Mouse (Mus musculus): ENCODE measurements around the gene Ace2. TPM values are rescaled to one million over a fixed set of nuclear protein-coding genes. Genes with fewer than 3 reads are reported as not detected.

Ace2 gene
- polyA plus RNA-seq, 1 experiment from 2014 or later: 0.05 TPM

- H3K4me2 ChIP-seq: no peak overlapping the region
- H3K36me3 ChIP-seq (replicated peaks): no peaks in the 10 kb centered on the region
- H3K4me3 ChIP-seq (replicated peaks): no peak overlapping the region
- peaks cover 10% of the 10 kb centered on the region; the same call in 1 of the 2 replicates for H3K27me3 ChIP-seq
- no peaks in the 10 kb centered on the region for H3K9me3 ChIP-seq (replicated peaks)
- H3K9ac ChIP-seq: no peak overlapping the region
- H3K27ac ChIP-seq (replicated peaks): no peak overlapping the region
- 57% methylated on average over 2 of the region's 2 CpGs for WGBS (ENCODE audit: insufficient replicate concordance)
- ATAC-seq (ENCODE audit: insufficient read depth): no peak
- no peaks in the 10 kb centered on the region for H3K4me1 ChIP-seq (replicated peaks)
Measured at GRCm38 (mm10) chrX:164178856-164179255, 39.7 kb downstream of the Ace2 start.

- peaks cover 10% of the 10 kb centered on the region; the same call in 1 of the 2 replicates for H3K27me3 ChIP-seq
- WGBS (ENCODE audit: insufficient replicate concordance): 12% methylated on average over 3 of the region's 3 CpGs
Measured at GRCm38 (mm10) chrX:164179746-164180145, 40.6 kb downstream of the Ace2 start.

GRCm38 (mm10) chrX:164183844-164184243 is 44.7 kb downstream of the Ace2 start:
- no peak for ATAC-seq (ENCODE audit: insufficient read depth)
- peaks cover 2% of the 10 kb centered on the region; the same call in 1 of the 2 replicates for H3K27me3 ChIP-seq
- H3K4me3 ChIP-seq (replicated peaks): no peak overlapping the region
- H3K4me1 ChIP-seq (replicated peaks): no peaks in the 10 kb centered on the region
- H3K9ac ChIP-seq: no peak overlapping the region
- H3K27ac ChIP-seq (replicated peaks): no peak overlapping the region
- no peak overlapping the region for H3K4me2 ChIP-seq
- no peaks in the 10 kb centered on the region for H3K9me3 ChIP-seq (replicated peaks)
- no peaks in the 10 kb centered on the region for H3K36me3 ChIP-seq (replicated peaks)
- WGBS (ENCODE audit: insufficient replicate concordance): 19% methylated on average over 3 of the region's 3 CpGs

More at GRCm38 (mm10) chrX:164179746-164180145, 40.6 kb downstream of the Ace2 start:
- Histone ChIP-seq H3K4me1 (replicated peaks) (no peaks in the 10 kb centered on the region), H3K4me3 (replicated peaks) (no peak overlapping the region), H3K4me2 (no peak overlapping the region), H3K36me3 (replicated peaks) (no peaks in the 10 kb centered on the region), H3K27ac (replicated peaks) (no peak overlapping the region), H3K9me3 (replicated peaks) (no peaks in the 10 kb centered on the region), H3K9ac (no peak overlapping the region)
- ATAC-seq (ENCODE audit: insufficient read depth): peak; percentile 44; the same call in 1 of the 2 replicates

- H3K4me2 ChIP-seq: no peak overlapping the region
- no peak for ATAC-seq (ENCODE audit: insufficient read depth)
- H3K4me3 ChIP-seq (replicated peaks): no peak overlapping the region
- H3K36me3 ChIP-seq (replicated peaks): no peaks in the 10 kb centered on the region
- no peaks in the 10 kb centered on the region for H3K4me1 ChIP-seq (replicated peaks)
- no peak overlapping the region for H3K27ac ChIP-seq (replicated peaks)
- H3K9me3 ChIP-seq (replicated peaks): no peaks in the 10 kb centered on the region
- H3K9ac ChIP-seq: no peak overlapping the region
- H3K27me3 ChIP-seq: peaks cover 2% of the 10 kb centered on the region; the same call in 1 of the 2 replicates
Measured at GRCm38 (mm10) chrX:164189880-164190279, 50.7 kb downstream of the Ace2 start.

GRCm38 (mm10) chrX:164197679-164198078 is 58.5 kb downstream of the Ace2 start:
- no peaks in the 10 kb centered on the region for H3K36me3 ChIP-seq (replicated peaks)
- no peaks in the 10 kb centered on the region for H3K27me3 ChIP-seq
- H3K9ac ChIP-seq: no peak overlapping the region
- no peak overlapping the region for H3K4me2 ChIP-seq
- H3K4me1 ChIP-seq (replicated peaks): peaks cover 3% of the 10 kb centered on the region; the same call in 1 of the 2 replicates
- no peaks in the 10 kb centered on the region for H3K9me3 ChIP-seq (replicated peaks)
- no peak overlapping the region for H3K4me3 ChIP-seq (replicated peaks)
- H3K27ac ChIP-seq (replicated peaks): no peak overlapping the region; the same call in 1 of the 2 replicates
- 46% methylated on average over 2 of the region's 2 CpGs for WGBS (ENCODE audit: insufficient replicate concordance)
- peak; percentile 92 for ATAC-seq (ENCODE audit: insufficient read depth)

- no peak overlapping the region for H3K4me2 ChIP-seq
- H3K9me3 ChIP-seq (replicated peaks): no peaks in the 10 kb centered on the region
- no peaks in the 10 kb centered on the region for H3K36me3 ChIP-seq (replicated peaks)
- no peak for ATAC-seq (ENCODE audit: insufficient read depth)
- no peaks in the 10 kb centered on the region for H3K27me3 ChIP-seq
- no peak overlapping the region for H3K4me3 ChIP-seq (replicated peaks)
- no peak overlapping the region for H3K9ac ChIP-seq
- WGBS (ENCODE audit: insufficient replicate concordance): 31% methylated on average over 5 of the region's 5 CpGs
- H3K4me1 ChIP-seq (replicated peaks): peaks cover 3% of the 10 kb centered on the region; the same call in 1 of the 2 replicates
- no peak overlapping the region for H3K27ac ChIP-seq (replicated peaks)
Measured at GRCm38 (mm10) chrX:164200547-164200946, 61.4 kb downstream of the Ace2 start.

GRCm38 (mm10) chrX:164221989-164222388 is 82.9 kb downstream of the Ace2 start:
- Histone ChIP-seq H3K4me2 (no peak overlapping the region), H3K4me1 (replicated peaks) (no peaks in the 10 kb centered on the region), H3K9ac (no peak overlapping the region), H3K27ac (replicated peaks) (no peak overlapping the region), H3K27me3 (no peaks in the 10 kb centered on the region), H3K36me3 (replicated peaks) (no peaks in the 10 kb centered on the region), H3K9me3 (replicated peaks) (no peaks in the 10 kb centered on the region), H3K4me3 (replicated peaks) (no peak overlapping the region)
- no peak for ATAC-seq (ENCODE audit: insufficient read depth)
- WGBS (ENCODE audit: insufficient replicate concordance): 60% methylated on average over 2 of the region's 2 CpGs

- Histone ChIP-seq H3K27me3 (no peaks in the 10 kb centered on the region), H3K9ac (no peak overlapping the region), H3K4me2 (no peak overlapping the region), H3K36me3 (replicated peaks) (no peaks in the 10 kb centered on the region), H3K27ac (replicated peaks) (no peak overlapping the region), H3K4me3 (replicated peaks) (no peak overlapping the region), H3K9me3 (replicated peaks) (no peaks in the 10 kb centered on the region), H3K4me1 (replicated peaks) (no peaks in the 10 kb centered on the region)
- WGBS (ENCODE audit: insufficient replicate concordance): 43% methylated on average over 8 of the region's 8 CpGs
- no peak for ATAC-seq (ENCODE audit: insufficient read depth)
Measured at GRCm38 (mm10) chrX:164233380-164233779, 94.2 kb downstream of the Ace2 start.

Other genes with a start within 250 kb of the Ace2 start
- 5.0 and 5.5 TPM in 2 replicates for gene Ap1s2, start 230.3 kb upstream of the Ace2 start, polyA plus RNA-seq (2015; fragmentation: Nextera tagmentation; extraction: Ambion mirVana)
- 12.8 and 12.9 TPM in 2 replicates for gene Zrsr2, start 180.7 kb upstream of the Ace2 start, polyA plus RNA-seq (2015; fragmentation: Nextera tagmentation; extraction: Ambion mirVana)
- gene Car5b, start 111.3 kb upstream of the Ace2 start, polyA plus RNA-seq (2015; fragmentation: Nextera tagmentation; extraction: Ambion mirVana): 0.06 and 0.13 TPM in 2 replicates
- gene Siah1b, start 62.8 kb upstream of the Ace2 start, polyA plus RNA-seq (2015; fragmentation: Nextera tagmentation; extraction: Ambion mirVana): 14.3 and 15.8 TPM in 2 replicates
- 0.67 and 1.2 TPM in 2 replicates for gene Cltrn, start 50.5 kb upstream of the Ace2 start, polyA plus RNA-seq (2015; fragmentation: Nextera tagmentation; extraction: Ambion mirVana)
- 0.50 and 0.71 TPM in 2 replicates for gene Bmx, start 118.9 kb downstream of the Ace2 start, polyA plus RNA-seq (2015; fragmentation: Nextera tagmentation; extraction: Ambion mirVana)
- gene Pir, start 130.0 kb downstream of the Ace2 start, polyA plus RNA-seq (2015; fragmentation: Nextera tagmentation; extraction: Ambion mirVana): 18.9 and 20.9 TPM in 2 replicates
- gene Vegfd, start 234.0 kb downstream of the Ace2 start, polyA plus RNA-seq (2015; fragmentation: Nextera tagmentation; extraction: Ambion mirVana): 0.76 and 1.1 TPM in 2 replicates